Mouse (Mus musculus) heart, embryonic 15.5 days (tissue): Measurements from ENCODE around the gene Polr1d. TPM values are rescaled to one million over a fixed set of nuclear protein-coding genes. Genes with fewer than 3 reads are reported as not detected.

Source experiments
- ATAC-seq: fragments of 200-750 bp; cut with Nextera tagmentation; replicated peaks from 2 replicates; pipeline ENCODE4 v1.8.0; 2017; ENCODE audit warnings: low read depth, moderate TSS enrichment; ENCODE audit not compliant: insufficient number of reproducible peaks, insufficient read depth, low FRiP score
- H3K27ac ChIP-seq: fragments of 300-500 bp; sonication (generic); 2 replicates; pipeline ENCODE4 v1.5.1; 2015; ENCODE audit warnings: mild to moderate bottlenecking, inconsistent platforms
- H3K27me3 ChIP-seq: fragments of 300-500 bp; sonication (generic); 2 replicates; pipeline ENCODE4 v1.6.1; 2015; ENCODE audit warnings: inconsistent platforms
- H3K36me3 ChIP-seq: fragments of 300-500 bp; sonication (generic); 2 replicates; pipeline ENCODE4 v1.6.1; 2015; ENCODE audit warnings: mild to moderate bottlenecking, inconsistent platforms
- H3K4me1 ChIP-seq: fragments of 300-500 bp; sonication (generic); replicated peaks from 2 replicates; pipeline ENCODE4 v1.6.1; 2015; ENCODE audit warnings: inconsistent platforms
- H3K4me2 ChIP-seq: fragments of 300-500 bp; sonication (generic); 2 replicates; pipeline ENCODE4 v1.6.1; 2015; ENCODE audit warnings: inconsistent platforms, mild to moderate bottlenecking, moderate library complexity
- H3K4me3 ChIP-seq: fragments of 300-500 bp; sonication (generic); 2 replicates; pipeline ENCODE4 v1.5.1; 2015; ENCODE audit warnings: mild to moderate bottlenecking, inconsistent platforms
- H3K9ac ChIP-seq: fragments of 300-500 bp; sonication (generic); 2 replicates; pipeline ENCODE4 v1.6.1; 2015; ENCODE audit warnings: mild to moderate bottlenecking, inconsistent platforms
- H3K9me3 ChIP-seq: fragments of 300-500 bp; sonication (generic); replicated peaks from 2 replicates; pipeline ENCODE4 v1.6.1; 2016; ENCODE audit warnings: inconsistent platforms
- WGBS: fragments of 180-500 bp; shearing (Covaris S2); methylation state at CpG from one replicate; pipeline ENCODE4 v1.1.7; 2015; ENCODE audit warnings: mixed read lengths; 5-methylcytosine and 5-hydroxymethylcytosine counted together
- polyA plus RNA-seq: library from polyadenylated mRNA; unstranded; fragments of >200 nt; fragmentation: Nextera tagmentation; extraction: Ambion mirVana; gene quantifications from 2 replicates; pipeline ENCODE4 v1.2.1, GENCODE M21; 2015

Polr1d gene
- polyA plus RNA-seq, 1 experiment from 2014 or later, result 85.2 TPM

GRCm38 (mm10) chr5:147073805-147074204, 3.0 kb upstream of the Polr1d start:
- no peaks in the 10 kb centered on the region for H3K9me3 ChIP-seq
- H3K4me3 ChIP-seq, result no peak overlapping the region
- ATAC-seq, result no peak
- H3K36me3 ChIP-seq, result no peaks in the 10 kb centered on the region
- no peak overlapping the region for H3K9ac ChIP-seq
- no peaks in the 10 kb centered on the region for H3K27me3 ChIP-seq
- H3K4me1 ChIP-seq, result peaks cover 67% of the 10 kb centered on the region
- WGBS, result 83% methylated on average over 6 of the region's 6 CpGs
- H3K27ac ChIP-seq, result no peak overlapping the region
- H3K4me2 ChIP-seq, result no peak overlapping the region

GRCm38 (mm10) chr5:147075103-147076025, 1.5 kb upstream of the Polr1d start:
- 10% methylated on average over 21 of the region's 21 CpGs for WGBS
- Histone ChIP-seq H3K9ac (peak overlapping the region; percentile 97), H3K4me2 (peak overlapping the region; percentile 97), H3K27ac (peak overlapping the region; percentile 99), H3K4me1 (peaks cover 57% of the 10 kb centered on the region), H3K9me3 (no peaks in the 10 kb centered on the region), H3K27me3 (no peaks in the 10 kb centered on the region), H3K4me3 (peak overlapping the region; percentile 98), H3K36me3 (peaks cover 3% of the 10 kb centered on the region)
- ATAC-seq, result no peak

GRCm38 (mm10) chr5:147076026-147076798, 638 bp upstream of the Polr1d start, which contains the start of gene Lnx2:
Lnx2 (minus strand) TSS chr5:147076586.
- Histone ChIP-seq H3K4me1 (peaks cover 49% of the 10 kb centered on the region), H3K9ac (peak within 1 kb of the TSS; percentile 97), H3K9me3 (no peaks in the 10 kb centered on the region), H3K4me2 (peak within 1 kb of the TSS; percentile 97), H3K36me3 (peaks cover 3% of the 10 kb centered on the region), H3K27ac (peak within 1 kb of the TSS; percentile 99), H3K4me3 (peak within 1 kb of the TSS; percentile 98), H3K27me3 (no peaks in the 10 kb centered on the region)
- peak; percentile 98 for ATAC-seq
- WGBS, result 0% methylated on average over 58 of the region's 65 CpGs

- peak; percentile 68 for ATAC-seq
- no peaks in the 10 kb centered on the region for H3K9me3 ChIP-seq
- peak overlapping the region; percentile 97 for H3K4me2 ChIP-seq
- H3K4me1 ChIP-seq, result peaks cover 39% of the 10 kb centered on the region
- no peaks in the 10 kb centered on the region for H3K27me3 ChIP-seq
- peak overlapping the region; percentile 97 for H3K9ac ChIP-seq
- peak overlapping the region; percentile 99 for H3K27ac ChIP-seq
- H3K36me3 ChIP-seq, result peaks cover 3% of the 10 kb centered on the region
- under 1% methylated on average over 57 of the region's 57 CpGs for WGBS
- H3K4me3 ChIP-seq, result peak overlapping the region; percentile 98
These were observed 620 bp downstream of the Polr1d start for GRCm38 (mm10) chr5:147077305-147078034.

- Histone ChIP-seq H3K9me3 (no peaks in the 10 kb centered on the region), H3K4me3 (peak overlapping the region; percentile 98), H3K36me3 (peaks cover 3% of the 10 kb centered on the region), H3K4me2 (peak overlapping the region; percentile 97), H3K9ac (peak overlapping the region; percentile 86), H3K4me1 (peaks cover 30% of the 10 kb centered on the region), H3K27me3 (no peaks in the 10 kb centered on the region), H3K27ac (peak overlapping the region; percentile 99)
- 45% methylated on average over 11 of the region's 11 CpGs for WGBS
- no peak for ATAC-seq
These were observed 1.5 kb downstream of the Polr1d start for GRCm38 (mm10) chr5:147078110-147078900.

GRCm38 (mm10) chr5:147085201-147085894, 8.5 kb downstream of the Polr1d start:
- peaks cover 12% of the 10 kb centered on the region for H3K4me1 ChIP-seq
- no peak overlapping the region for H3K9ac ChIP-seq
- no peak overlapping the region for H3K27ac ChIP-seq
- H3K36me3 ChIP-seq, result no peaks in the 10 kb centered on the region
- no peak for ATAC-seq
- no peaks in the 10 kb centered on the region for H3K27me3 ChIP-seq
- no peaks in the 10 kb centered on the region for H3K9me3 ChIP-seq
- 67% methylated on average over 9 of the region's 9 CpGs for WGBS
- no peak overlapping the region for H3K4me3 ChIP-seq
- H3K4me2 ChIP-seq, result no peak overlapping the region

GRCm38 (mm10) chr5:147086816-147087215, 10.0 kb downstream of the Polr1d start:
- Histone ChIP-seq H3K4me3 (no peak overlapping the region), H3K9me3 (no peaks in the 10 kb centered on the region), H3K4me2 (no peak overlapping the region), H3K27me3 (no peaks in the 10 kb centered on the region), H3K27ac (no peak overlapping the region), H3K9ac (no peak overlapping the region), H3K4me1 (peaks cover 12% of the 10 kb centered on the region), H3K36me3 (no peaks in the 10 kb centered on the region)
- 85% methylated on average over 4 of the region's 4 CpGs for WGBS
- no peak for ATAC-seq

GRCm38 (mm10) chr5:147089836-147090235, 13.0 kb downstream of the Polr1d start:
- WGBS, result 71% methylated on average over 3 of the region's 3 CpGs
- Histone ChIP-seq H3K27ac (no peak overlapping the region), H3K36me3 (no peaks in the 10 kb centered on the region), H3K4me1 (peaks cover 12% of the 10 kb centered on the region), H3K27me3 (no peaks in the 10 kb centered on the region), H3K4me2 (no peak overlapping the region), H3K4me3 (no peak overlapping the region), H3K9ac (no peak overlapping the region), H3K9me3 (no peaks in the 10 kb centered on the region)
- no peak for ATAC-seq

GRCm38 (mm10) chr5:147090256-147090963, 13.6 kb downstream of the Polr1d start:
- WGBS, result 79% methylated on average over 11 of the region's 11 CpGs
- H3K27ac ChIP-seq, result no peak overlapping the region
- no peak overlapping the region for H3K4me3 ChIP-seq
- H3K27me3 ChIP-seq, result no peaks in the 10 kb centered on the region
- ATAC-seq, result no peak
- H3K9me3 ChIP-seq, result no peaks in the 10 kb centered on the region
- no peak overlapping the region for H3K9ac ChIP-seq
- no peak overlapping the region for H3K4me2 ChIP-seq
- H3K4me1 ChIP-seq, result peaks cover 12% of the 10 kb centered on the region
- H3K36me3 ChIP-seq, result no peaks in the 10 kb centered on the region
